Mouse (Mus musculus): ENCODE measurements around the gene Mcoln1. TPM values are rescaled to one million over a fixed set of nuclear protein-coding genes. Genes with fewer than 3 reads are reported as not detected.

Gene Mcoln1
- polyA plus RNA-seq, 1 experiment from 2014 or later = 71.5 TPM

DNA sequence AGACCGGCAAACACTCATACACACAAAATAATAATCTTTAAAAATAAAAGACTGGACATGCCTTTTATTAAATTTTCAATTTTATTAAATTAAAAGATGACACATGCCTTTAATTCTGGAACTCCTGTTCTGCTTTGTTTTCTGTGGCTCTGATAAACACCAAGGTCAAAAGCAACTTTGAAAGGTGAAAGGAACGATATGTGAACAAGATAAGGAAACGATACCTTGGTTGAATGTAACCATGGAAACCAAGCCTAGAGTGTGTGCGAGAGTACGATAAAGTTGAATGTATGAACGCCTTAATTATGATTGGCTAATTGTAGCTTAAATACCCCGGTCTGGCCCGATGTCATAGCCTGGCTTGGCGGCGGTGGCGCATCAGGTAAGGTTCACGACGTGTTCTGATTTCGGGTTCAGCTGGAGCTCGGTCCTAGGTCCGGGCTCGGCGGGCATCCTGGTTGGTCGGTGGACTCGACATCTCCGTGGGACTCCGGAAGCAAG is 18.0 kb upstream of the Mcoln1 start:
- Histone ChIP-seq H3K4me1 (no peaks in the 10 kb centered on the region), H3K4me3 (no peak overlapping the region), H3K9me3 (replicated peaks) (no peaks in the 10 kb centered on the region), H3K27ac (no peak overlapping the region), H3K36me3 (no peaks in the 10 kb centered on the region), H3K27me3 (ENCODE audit: low read depth, poor library complexity, severe bottlenecking) (peaks cover 6% of the 10 kb centered on the region; the same call in 1 of the 2 replicates)
- DNase-seq (ENCODE audit: low spot score) = no peak
- 89% methylated on average over 22 of the region's 22 CpGs for WGBS

DNA sequence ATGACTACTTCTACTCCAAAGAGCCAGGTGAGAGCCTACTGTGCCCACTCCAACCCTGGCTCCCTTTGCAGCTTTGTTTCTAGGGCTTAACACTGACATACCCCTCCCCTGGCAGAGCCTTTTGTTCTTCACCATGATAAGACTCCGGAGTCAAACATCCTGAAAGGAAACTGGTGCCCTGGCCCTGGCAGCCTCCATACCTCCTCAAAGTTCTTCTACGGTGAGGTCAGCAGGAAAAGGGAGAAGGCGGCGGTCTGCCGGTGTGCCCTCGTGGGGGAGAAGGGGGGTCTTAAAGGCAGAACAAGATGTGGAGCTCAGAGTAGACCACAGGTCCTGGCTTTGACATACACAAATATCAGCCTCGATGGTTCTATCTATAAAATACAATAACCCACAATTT is 16.7 kb upstream of the Mcoln1 start:
- 89% methylated on average over 7 of the region's 7 CpGs for WGBS
- Histone ChIP-seq H3K4me3 (no peak overlapping the region), H3K27ac (no peak overlapping the region), H3K9me3 (replicated peaks) (no peaks in the 10 kb centered on the region), H3K36me3 (no peaks in the 10 kb centered on the region), H3K27me3 (ENCODE audit: low read depth, poor library complexity, severe bottlenecking) (no peaks in the 10 kb centered on the region), H3K4me1 (no peaks in the 10 kb centered on the region)
- DNase-seq (ENCODE audit: low spot score) = no peak

DNA sequence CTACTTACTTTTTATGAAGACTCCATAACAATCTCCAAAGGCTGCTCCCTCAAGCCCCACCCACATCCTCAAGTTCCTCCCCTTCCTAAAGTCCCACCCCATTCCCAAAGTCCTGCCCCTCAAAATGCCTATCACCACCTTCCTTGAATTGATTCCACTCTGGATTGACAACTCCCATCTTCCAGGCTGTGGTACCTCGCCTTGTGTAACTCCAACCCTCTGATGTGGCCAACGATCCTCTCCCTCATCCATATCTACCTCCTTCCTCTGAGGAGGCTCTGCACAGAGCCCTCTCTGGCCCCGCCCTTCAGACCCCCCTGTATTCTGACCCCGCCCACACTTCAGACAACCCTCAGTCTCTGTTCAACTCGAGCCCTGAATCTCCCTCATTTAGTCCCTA is 15.1 kb upstream of the Mcoln1 start:
- no peak for DNase-seq (ENCODE audit: low spot score)
- 18% methylated on average over 5 of the region's 5 CpGs for WGBS
- H3K4me3 ChIP-seq = no peak overlapping the region
- no peaks in the 10 kb centered on the region for H3K9me3 ChIP-seq (replicated peaks)
- no peaks in the 10 kb centered on the region for H3K27me3 ChIP-seq (ENCODE audit: low read depth, poor library complexity, severe bottlenecking)
- no peaks in the 10 kb centered on the region for H3K4me1 ChIP-seq
- no peaks in the 10 kb centered on the region for H3K36me3 ChIP-seq
- H3K27ac ChIP-seq = no peak overlapping the region

DNA sequence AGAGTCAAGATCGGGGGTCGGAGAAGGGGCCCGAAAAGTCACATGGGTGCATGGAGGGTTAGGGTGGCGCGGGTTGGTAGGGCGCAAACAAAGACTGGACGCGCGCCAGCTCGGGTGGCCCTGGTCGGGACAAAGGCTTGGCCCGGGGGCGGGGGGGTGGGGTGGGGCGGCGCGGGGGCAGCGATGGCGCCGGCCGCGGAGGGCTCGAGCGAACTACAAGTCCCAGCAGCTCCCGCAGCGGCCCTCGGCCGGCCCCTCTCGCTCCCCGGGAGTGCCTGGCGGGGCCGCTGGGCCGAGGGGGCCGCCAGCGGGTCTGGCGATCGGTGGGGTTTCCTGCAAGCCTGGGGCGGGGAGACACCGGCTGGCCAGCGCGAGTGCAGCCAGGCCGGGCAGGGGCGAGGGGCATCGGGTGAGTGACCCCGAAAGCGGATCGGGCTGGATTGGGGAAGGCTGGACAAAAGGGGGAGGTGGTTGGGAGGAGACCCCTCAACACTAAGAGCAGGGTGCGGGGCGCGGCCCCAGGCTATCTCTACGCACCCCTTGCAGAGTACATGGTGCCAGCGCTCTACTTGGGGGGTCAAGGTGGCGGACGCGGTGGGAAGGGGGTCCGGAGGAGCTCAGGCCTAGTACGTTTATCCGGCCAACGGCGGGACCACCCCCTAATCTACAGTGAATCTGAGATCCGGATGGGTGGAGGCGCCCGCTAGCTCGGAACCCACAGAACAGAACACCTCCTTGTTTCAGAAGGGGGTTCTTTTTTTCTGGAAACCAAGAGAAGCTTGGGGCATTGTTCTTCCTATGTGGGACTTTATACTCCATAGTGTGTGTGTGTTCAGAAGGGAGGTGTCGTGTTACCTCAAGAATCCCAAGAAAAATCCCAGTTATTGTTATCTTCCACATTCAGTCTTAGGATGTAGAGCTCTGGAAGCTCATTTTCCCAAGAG is 7.1 kb upstream of the Mcoln1 start, which contains the start of gene Zfp358:
TSS of gene Zfp358 (plus strand) at position 238 of the 944 bp plus-strand sequence.
- H3K36me3 ChIP-seq = peaks cover 43% of the 10 kb centered on the region
- peak within 1 kb of the TSS; percentile 99 for H3K27ac ChIP-seq
- DNase-seq (ENCODE audit: low spot score) = peak; percentile 89
- H3K4me1 ChIP-seq = peaks cover 13% of the 10 kb centered on the region; the same call in 1 of the 2 replicates
- H3K9me3 ChIP-seq (replicated peaks) = peaks cover 20% of the 10 kb centered on the region
- H3K27me3 ChIP-seq (ENCODE audit: low read depth, poor library complexity, severe bottlenecking) = no peaks in the 10 kb centered on the region
- WGBS = under 1% methylated on average over 64 of the region's 64 CpGs
- peak within 1 kb of the TSS; percentile 81 for H3K4me3 ChIP-seq

DNA sequence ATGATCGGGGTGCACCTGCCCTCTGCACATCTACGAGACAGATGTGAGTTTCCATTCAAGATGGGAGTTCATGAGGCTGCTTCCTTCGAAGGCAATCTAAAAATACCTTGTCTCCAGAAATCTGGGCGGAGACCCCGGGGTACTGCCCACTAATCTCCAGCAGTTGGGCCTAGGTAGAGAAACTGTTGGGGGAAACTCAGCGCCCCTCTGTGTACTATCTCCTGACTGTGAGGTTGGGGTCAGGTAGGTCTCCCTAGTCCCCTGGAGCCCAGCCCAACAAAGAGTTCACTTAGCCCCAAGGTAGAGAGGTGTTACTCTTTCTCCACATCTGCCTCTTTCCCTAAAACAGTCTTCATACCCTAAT is 6.4 kb upstream of the Mcoln1 start:
- WGBS = 50% methylated on average over 6 of the region's 6 CpGs
- Histone ChIP-seq H3K9me3 (replicated peaks) (peaks cover 20% of the 10 kb centered on the region), H3K36me3 (peaks cover 44% of the 10 kb centered on the region), H3K4me3 (peak overlapping the region; percentile 81), H3K27me3 (ENCODE audit: low read depth, poor library complexity, severe bottlenecking) (no peaks in the 10 kb centered on the region), H3K4me1 (peaks cover 13% of the 10 kb centered on the region; the same call in 1 of the 2 replicates), H3K27ac (peak overlapping the region; percentile 99)
- DNase-seq (ENCODE audit: low spot score) = peak; percentile 44

DNA sequence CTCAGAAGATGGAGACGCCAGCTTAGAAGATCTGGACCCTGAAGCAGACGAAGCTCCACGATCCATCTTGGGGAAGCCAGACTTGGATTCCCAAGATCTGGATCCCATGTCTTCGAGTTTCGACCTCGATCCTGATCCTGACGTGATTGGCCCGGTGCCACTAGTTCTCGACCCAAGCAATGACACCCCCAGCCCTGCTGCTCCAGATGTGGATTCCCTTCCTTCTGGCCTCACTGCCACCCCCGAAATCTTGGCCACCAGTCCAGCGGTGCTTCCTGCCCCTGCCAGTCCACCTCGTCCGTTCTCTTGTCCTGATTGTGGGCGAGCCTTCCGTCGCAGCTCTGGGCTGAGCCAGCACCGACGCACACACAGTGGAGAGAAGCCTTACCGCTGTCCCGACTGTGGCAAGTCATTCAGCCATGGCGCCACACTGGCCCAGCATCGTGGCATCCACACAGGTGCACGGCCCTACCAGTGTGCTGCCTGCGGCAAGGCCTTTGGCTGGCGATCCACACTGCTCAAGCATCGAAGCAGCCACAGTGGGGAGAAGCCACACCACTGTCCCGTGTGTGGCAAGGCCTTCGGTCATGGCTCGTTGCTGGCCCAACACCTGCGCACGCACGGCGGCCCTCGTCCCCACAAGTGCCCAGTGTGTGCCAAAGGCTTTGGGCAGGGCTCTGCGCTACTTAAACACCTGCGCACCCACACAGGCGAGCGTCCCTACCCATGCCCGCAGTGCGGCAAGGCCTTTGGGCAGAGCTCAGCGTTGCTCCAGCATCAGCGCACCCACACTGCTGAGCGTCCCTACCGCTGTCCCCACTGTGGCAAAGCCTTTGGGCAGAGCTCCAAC is 4.5 kb upstream of the Mcoln1 start:
- peaks cover 13% of the 10 kb centered on the region; the same call in 1 of the 2 replicates for H3K4me1 ChIP-seq
- no peak for DNase-seq (ENCODE audit: low spot score)
- H3K9me3 ChIP-seq (replicated peaks) = peaks cover 20% of the 10 kb centered on the region
- no peak overlapping the region for H3K27ac ChIP-seq
- H3K36me3 ChIP-seq = peaks cover 49% of the 10 kb centered on the region
- H3K27me3 ChIP-seq (ENCODE audit: low read depth, poor library complexity, severe bottlenecking) = no peaks in the 10 kb centered on the region
- WGBS = 95% methylated on average over 44 of the region's 44 CpGs
- H3K4me3 ChIP-seq = 0 out of 2 replicates have a peak overlapping the region, but pooled peaks have one; percentile 1

DNA sequence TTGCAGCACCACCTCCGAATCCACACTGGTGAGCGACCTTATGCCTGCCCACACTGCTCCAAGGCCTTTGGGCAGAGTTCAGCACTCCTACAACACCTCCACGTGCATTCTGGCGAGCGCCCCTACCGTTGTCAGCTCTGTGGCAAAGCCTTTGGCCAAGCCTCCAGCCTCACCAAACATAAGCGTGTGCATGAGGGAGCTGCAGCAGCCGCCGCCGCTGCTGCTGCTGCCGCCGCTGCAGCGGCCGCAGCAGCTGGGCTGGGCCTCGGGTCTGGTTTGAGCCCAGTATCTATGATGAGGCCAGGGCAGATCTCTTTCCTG is 3.9 kb upstream of the Mcoln1 start:
- peaks cover 19% of the 10 kb centered on the region for H3K4me1 ChIP-seq
- H3K4me3 ChIP-seq = 0 out of 2 replicates have a peak overlapping the region, but pooled peaks have one; percentile 1
- H3K9me3 ChIP-seq (replicated peaks) = peaks cover 20% of the 10 kb centered on the region
- WGBS = 89% methylated on average over 15 of the region's 15 CpGs
- H3K27me3 ChIP-seq (ENCODE audit: low read depth, poor library complexity, severe bottlenecking) = no peaks in the 10 kb centered on the region
- H3K36me3 ChIP-seq = peaks cover 49% of the 10 kb centered on the region
- DNase-seq (ENCODE audit: low spot score) = no peak
- no peak overlapping the region for H3K27ac ChIP-seq

DNA sequence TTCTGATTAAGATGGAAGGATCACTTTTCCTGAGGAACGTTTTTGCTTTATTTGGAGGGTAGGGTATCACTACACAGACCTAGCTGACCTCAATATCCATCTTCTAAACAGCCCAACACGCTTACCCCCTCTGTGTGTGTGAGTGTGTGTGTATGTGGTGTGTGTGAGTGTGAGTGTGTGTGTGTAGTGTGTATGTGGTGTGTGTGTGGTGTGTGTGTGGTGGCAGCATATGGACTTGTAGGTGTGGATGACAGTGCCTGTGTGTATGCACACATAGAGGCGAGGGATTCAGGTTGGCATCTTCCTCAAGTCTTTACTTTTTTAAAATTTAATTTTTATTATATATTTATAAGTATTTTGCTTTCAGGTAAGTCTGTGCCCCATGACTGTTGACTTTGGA is 1.7 kb upstream of the Mcoln1 start:
- no peak for DNase-seq (ENCODE audit: low spot score)
- Histone ChIP-seq H3K9me3 (replicated peaks) (peaks cover 20% of the 10 kb centered on the region), H3K27me3 (ENCODE audit: low read depth, poor library complexity, severe bottlenecking) (no peaks in the 10 kb centered on the region), H3K4me3 (no peak overlapping the region), H3K4me1 (peaks cover 23% of the 10 kb centered on the region), H3K36me3 (peaks cover 49% of the 10 kb centered on the region), H3K27ac (no peak overlapping the region)
- 92% methylated on average over 3 of the region's 3 CpGs for WGBS

DNA sequence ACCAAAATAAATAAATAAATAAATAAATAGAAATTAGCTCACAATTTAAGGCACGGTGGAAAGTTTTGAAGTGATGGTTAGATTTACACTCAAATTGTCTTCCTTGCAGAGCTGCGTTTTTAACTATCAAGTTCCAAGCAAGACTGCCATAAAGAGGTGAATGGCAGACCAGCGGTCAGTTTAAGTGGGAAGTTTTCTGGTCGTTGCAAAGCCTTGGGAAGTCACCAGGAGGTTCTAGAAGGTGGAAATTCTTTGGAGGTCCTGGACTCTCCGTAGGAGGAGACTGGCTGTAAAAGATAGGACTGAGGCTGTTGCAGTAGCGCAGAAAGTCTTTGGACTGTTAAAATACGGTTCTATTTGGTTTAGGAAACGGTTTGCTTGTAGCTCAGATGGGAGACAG is 506 bp upstream of the Mcoln1 start:
- peaks cover 17% of the 10 kb centered on the region for H3K9me3 ChIP-seq (replicated peaks)
- H3K36me3 ChIP-seq = peaks cover 44% of the 10 kb centered on the region
- DNase-seq (ENCODE audit: low spot score) = no peak
- peak overlapping the region; percentile 95 for H3K27ac ChIP-seq
- 7% methylated on average over 8 of the region's 8 CpGs for WGBS
- peak overlapping the region; percentile 77 for H3K4me3 ChIP-seq
- peaks cover 17% of the 10 kb centered on the region for H3K4me1 ChIP-seq
- H3K27me3 ChIP-seq (ENCODE audit: low read depth, poor library complexity, severe bottlenecking) = no peaks in the 10 kb centered on the region

DNA sequence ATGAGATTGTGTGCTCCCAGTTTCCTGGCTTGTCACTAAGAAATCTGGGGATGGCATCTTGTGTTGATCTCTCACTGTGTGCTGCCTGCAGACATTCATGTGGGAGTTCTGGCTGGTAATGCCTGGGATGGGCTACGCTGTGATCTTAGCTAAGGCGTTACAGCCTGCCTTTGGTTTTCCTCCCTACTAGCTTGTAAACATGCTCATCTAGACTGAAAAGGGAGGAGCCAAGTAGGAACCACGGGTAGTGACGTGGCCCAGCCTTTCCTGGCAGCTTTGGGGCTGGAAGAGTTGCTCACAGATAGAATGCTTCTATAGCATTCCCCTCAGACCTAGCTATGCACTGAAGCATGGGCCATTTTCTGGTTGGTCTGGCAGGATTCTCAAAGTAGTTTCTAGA is 2.0 kb downstream of the Mcoln1 start:
- 73% methylated on average over 4 of the region's 4 CpGs for WGBS
- DNase-seq (ENCODE audit: low spot score) = no peak
- Histone ChIP-seq H3K36me3 (peaks cover 41% of the 10 kb centered on the region), H3K4me1 (peaks cover 17% of the 10 kb centered on the region), H3K27me3 (ENCODE audit: low read depth, poor library complexity, severe bottlenecking) (no peaks in the 10 kb centered on the region), H3K9me3 (replicated peaks) (no peaks in the 10 kb centered on the region), H3K4me3 (no peak overlapping the region), H3K27ac (no peak overlapping the region; the same call in 1 of the 2 replicates)

DNA sequence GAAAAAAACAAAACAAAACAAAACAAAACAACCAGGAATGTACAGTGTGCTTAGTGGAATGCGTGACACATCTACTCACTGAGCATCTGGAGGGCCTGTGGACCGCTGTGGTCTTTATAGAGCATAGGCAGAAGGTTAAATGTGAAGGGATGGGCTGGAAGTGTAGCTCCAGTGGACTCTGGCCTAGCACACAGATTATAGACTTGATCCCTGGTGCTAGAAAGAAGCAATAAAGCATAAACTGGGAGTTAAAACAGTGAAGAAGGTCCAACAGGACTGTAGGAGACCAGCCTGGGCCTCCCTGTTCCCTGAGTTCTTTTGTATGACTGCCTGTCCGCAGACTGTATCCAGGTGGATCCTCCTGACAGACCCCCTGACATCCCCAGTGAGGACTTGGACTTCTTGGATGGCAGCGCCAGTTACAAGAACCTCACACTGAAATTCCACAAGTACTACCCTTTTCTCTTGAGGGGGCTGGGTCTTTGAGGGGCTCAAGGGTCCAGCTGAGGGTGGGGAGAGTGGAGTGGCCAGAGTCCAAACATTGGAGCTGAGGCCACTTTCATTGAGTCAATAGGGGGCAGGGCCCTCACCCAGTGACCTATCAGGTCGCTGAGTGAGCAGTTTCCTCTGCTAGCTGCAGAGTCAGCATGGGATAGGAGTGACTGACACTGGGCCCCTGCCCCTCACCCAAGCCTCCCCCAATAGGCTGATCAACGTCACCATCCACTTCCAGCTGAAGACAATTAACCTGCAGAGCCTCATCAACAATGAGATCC is 7.9 kb downstream of the Mcoln1 start:
- WGBS = 87% methylated on average over 6 of the region's 6 CpGs

DNA sequence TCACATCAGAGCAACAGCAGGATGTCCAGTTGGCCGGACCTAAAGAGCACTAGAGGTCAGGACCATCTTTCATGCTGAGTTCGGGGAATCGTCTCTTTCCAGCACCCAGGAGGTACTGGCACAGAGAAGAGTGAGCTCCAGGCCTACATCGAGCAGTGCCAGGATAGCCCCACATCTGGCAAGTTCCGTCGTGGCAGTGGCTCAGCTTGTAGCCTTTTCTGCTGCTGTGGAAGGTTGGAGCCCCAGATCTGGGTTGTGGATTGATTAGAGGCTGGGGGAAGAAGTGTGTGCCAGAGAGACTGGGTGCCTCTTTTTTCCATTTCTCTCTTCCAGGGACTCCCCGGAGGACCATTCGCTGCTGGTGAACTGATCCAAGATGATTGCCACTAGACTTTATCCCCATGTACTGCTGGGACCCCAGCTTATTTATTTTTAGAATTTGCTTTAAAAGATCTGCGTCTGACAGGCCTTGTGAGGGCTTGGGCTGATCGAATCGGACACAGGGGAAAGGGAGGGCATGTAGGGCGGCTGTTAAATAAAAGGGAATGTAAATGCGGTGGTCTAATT is 14.5 kb downstream of the Mcoln1 start:
- H3K4me1 ChIP-seq = peaks cover 27% of the 10 kb centered on the region
- H3K27ac ChIP-seq = peak overlapping the region; percentile 82
- WGBS = 37% methylated on average over 13 of the region's 13 CpGs
- H3K27me3 ChIP-seq (ENCODE audit: low read depth, poor library complexity, severe bottlenecking) = no peaks in the 10 kb centered on the region
- DNase-seq (ENCODE audit: low spot score) = no peak
- H3K36me3 ChIP-seq = peaks cover 46% of the 10 kb centered on the region
- no peaks in the 10 kb centered on the region for H3K9me3 ChIP-seq (replicated peaks)
- peak overlapping the region; percentile 61 for H3K4me3 ChIP-seq

More for the DNA sequence above, 7.9 kb downstream of the Mcoln1 start:
- no peaks in the 10 kb centered on the region for H3K9me3 ChIP-seq (replicated peaks)
- no peaks in the 10 kb centered on the region for H3K4me1 ChIP-seq
- no peak for DNase-seq (ENCODE audit: low spot score)
- no peaks in the 10 kb centered on the region for H3K27me3 ChIP-seq (ENCODE audit: low read depth, poor library complexity, severe bottlenecking)
- peaks cover 86% of the 10 kb centered on the region for H3K36me3 ChIP-seq
- H3K27ac ChIP-seq = no peak overlapping the region
- H3K4me3 ChIP-seq = no peak overlapping the region

All from limb, embryonic 10.5 days (tissue).